Mouse (Mus musculus) neural tube, embryonic 13.5 days (tissue): Measurements from ENCODE around the gene Zscan2. TPM values are rescaled to one million over a fixed set of nuclear protein-coding genes. Genes with fewer than 3 reads are reported as not detected.

Experiments
- ATAC-seq: fragments of 200-750 bp; cut with Nextera tagmentation; 2 replicates; pipeline ENCODE4 v1.8.0; 2017; ENCODE audit warnings: low read depth, mild to moderate bottlenecking, moderate TSS enrichment, moderate library complexity
- H3K27ac ChIP-seq: fragments of 300-500 bp; sonication (generic); replicated peaks from 2 replicates; pipeline ENCODE4 v1.5.1; 2015; ENCODE audit warnings: moderate library complexity, mild to moderate bottlenecking, inconsistent platforms
- H3K27me3 ChIP-seq: fragments of 300-500 bp; sonication (generic); 2 replicates; pipeline ENCODE4 v1.6.1; 2015; ENCODE audit warnings: mild to moderate bottlenecking, inconsistent platforms
- H3K36me3 ChIP-seq: fragments of 300-500 bp; sonication (generic); 2 replicates; pipeline ENCODE4 v1.6.1; 2015; ENCODE audit warnings: mild to moderate bottlenecking, inconsistent platforms
- H3K4me1 ChIP-seq: fragments of 300-500 bp; sonication (generic); replicated peaks from 2 replicates; pipeline ENCODE4 v1.6.1; 2015; ENCODE audit warnings: inconsistent platforms
- H3K4me2 ChIP-seq: fragments of 300-500 bp; sonication (generic); 2 replicates; pipeline ENCODE4 v1.6.1; 2015; ENCODE audit warnings: inconsistent platforms, mild to moderate bottlenecking, moderate library complexity
- H3K4me3 ChIP-seq: fragments of 300-500 bp; sonication (generic); 2 replicates; pipeline ENCODE4 v1.5.1; 2015; ENCODE audit warnings: mild to moderate bottlenecking, inconsistent platforms
- H3K9ac ChIP-seq: fragments of 300-500 bp; sonication (generic); 2 replicates; pipeline ENCODE4 v1.6.1; 2015; ENCODE audit warnings: moderate library complexity, mild to moderate bottlenecking, inconsistent platforms
- H3K9me3 ChIP-seq: fragments of 300-500 bp; sonication (generic); 2 replicates; pipeline ENCODE4 v1.6.1; 2016; ENCODE audit warnings: inconsistent platforms
- WGBS: fragments of 180-500 bp; shearing (Covaris S2); methylation state at CpG from one replicate; pipeline ENCODE4 v1.1.7; 2015; 5-methylcytosine and 5-hydroxymethylcytosine counted together
- polyA plus RNA-seq: library from polyadenylated mRNA; unstranded; fragments of >200 nt; fragmentation: Nextera tagmentation; extraction: Ambion mirVana; gene quantifications from 2 replicates; pipeline ENCODE4 v1.2.1, GENCODE M21; 2015

Zscan2 gene
- polyA plus RNA-seq, 1 experiment from 2014 or later = 5.3 TPM

DNA sequence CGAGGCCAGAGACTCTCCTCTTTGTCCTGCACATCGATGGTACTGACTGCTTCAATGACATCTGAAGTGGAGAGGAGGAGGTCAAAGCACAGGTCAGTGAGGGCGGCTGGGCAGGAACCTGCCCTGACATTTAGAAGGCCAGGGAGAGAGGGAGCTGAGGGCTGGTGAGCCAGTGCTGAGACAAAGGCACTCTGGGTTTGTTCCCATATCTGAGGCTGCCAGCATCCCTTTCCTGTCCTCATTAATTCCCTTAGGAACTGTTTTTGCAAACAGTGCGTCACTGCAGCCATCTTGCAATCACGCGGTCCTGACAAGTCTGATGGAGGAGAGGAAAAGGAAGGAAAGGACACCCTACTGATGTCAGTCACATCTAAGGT is 33.0 kb downstream of the Zscan2 start:
- H3K4me3 ChIP-seq = no peak overlapping the region
- peaks cover 12% of the 10 kb centered on the region for H3K4me1 ChIP-seq
- no peak overlapping the region for H3K4me2 ChIP-seq
- H3K27me3 ChIP-seq = no peaks in the 10 kb centered on the region
- H3K36me3 ChIP-seq = peaks cover 84% of the 10 kb centered on the region
- ATAC-seq = no peak
- H3K9ac ChIP-seq = no peak overlapping the region
- WGBS = 80% methylated on average over 6 of the region's 6 CpGs
- no peaks in the 10 kb centered on the region for H3K9me3 ChIP-seq
- H3K27ac ChIP-seq = peak overlapping the region; percentile 23; the same call in 1 of the 2 replicates

GRCm38 (mm10) chr7:80894196-80894595 is 33.5 kb downstream of the Zscan2 start:
- H3K4me1 ChIP-seq = peaks cover 7% of the 10 kb centered on the region
- WGBS = 87% methylated on average over 7 of the region's 7 CpGs
- H3K9me3 ChIP-seq = no peaks in the 10 kb centered on the region
- 0 out of 2 replicates have a peak overlapping the region, but pooled peaks have one; percentile 23 for H3K27ac ChIP-seq
- H3K9ac ChIP-seq = no peak overlapping the region
- no peak overlapping the region for H3K4me2 ChIP-seq
- peaks cover 83% of the 10 kb centered on the region for H3K36me3 ChIP-seq
- ATAC-seq = no peak
- H3K27me3 ChIP-seq = no peaks in the 10 kb centered on the region
- no peak overlapping the region for H3K4me3 ChIP-seq

DNA sequence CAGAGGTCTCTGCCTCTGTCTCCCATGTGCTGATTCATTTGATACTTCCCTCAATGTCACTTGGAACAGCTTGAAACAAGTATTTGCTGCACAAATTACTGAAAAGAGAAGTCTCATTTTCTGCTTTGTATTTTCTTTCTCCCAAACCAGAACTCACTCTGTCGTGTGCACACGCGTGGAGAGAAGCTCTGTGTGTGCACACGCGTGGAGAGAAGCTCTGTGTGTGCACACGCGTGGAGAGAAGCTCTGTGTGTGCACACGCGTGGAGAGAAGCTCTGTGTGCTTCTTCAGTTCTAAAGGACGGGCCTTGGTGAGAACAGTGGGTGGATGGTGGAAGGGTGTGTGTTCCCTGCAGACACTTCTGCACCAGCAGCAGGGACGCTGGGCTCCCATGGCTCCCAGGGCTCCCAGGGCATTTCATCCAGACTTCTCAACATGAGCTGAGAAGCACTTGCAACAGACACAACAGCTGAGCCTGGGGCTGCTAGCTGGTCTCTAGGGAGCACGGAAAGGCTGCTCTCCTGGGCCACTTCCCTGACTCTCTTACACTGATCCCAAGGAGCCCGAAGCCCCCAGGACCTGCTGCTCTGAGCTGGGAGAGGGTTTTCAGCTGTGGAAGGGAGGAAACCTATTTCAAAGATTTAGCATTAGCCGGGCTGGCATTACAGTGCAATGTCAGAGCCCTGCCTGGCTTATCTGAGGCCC is 34.2 kb downstream of the Zscan2 start:
- Histone ChIP-seq H3K4me3 (no peak overlapping the region), H3K9ac (no peak overlapping the region), H3K4me2 (no peak overlapping the region), H3K27me3 (no peaks in the 10 kb centered on the region), H3K36me3 (peaks cover 76% of the 10 kb centered on the region), H3K9me3 (no peaks in the 10 kb centered on the region), H3K27ac (no peak overlapping the region), H3K4me1 (peaks cover 4% of the 10 kb centered on the region)
- WGBS = 93% methylated on average over 14 of the region's 14 CpGs
- ATAC-seq = no peak

DNA sequence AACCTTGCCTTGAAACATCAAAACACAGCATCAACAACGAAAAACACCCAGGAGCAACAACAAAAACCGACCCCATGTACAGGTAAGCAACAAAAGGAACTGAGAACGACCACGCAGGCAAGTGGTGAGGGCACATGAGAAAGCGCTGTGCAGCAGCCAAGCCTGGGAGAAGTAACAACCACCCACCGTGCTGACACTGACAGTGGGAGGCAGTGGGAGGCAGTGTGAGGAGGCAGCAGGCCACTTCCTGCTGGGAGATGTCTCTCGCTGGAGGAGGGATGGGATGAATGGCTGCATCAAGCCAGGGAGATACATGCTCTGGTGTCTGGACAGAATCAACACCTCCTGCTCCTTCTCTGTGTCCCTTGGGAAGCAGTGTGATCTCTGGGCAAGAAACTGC is 36.4 kb downstream of the Zscan2 start:
- H3K4me3 ChIP-seq = no peak overlapping the region
- WGBS = 92% methylated on average over 7 of the region's 7 CpGs

GRCm38 (mm10) chr7:80897721-80898120 is 37.0 kb downstream of the Zscan2 start:
- no peaks in the 10 kb centered on the region for H3K27me3 ChIP-seq
- ATAC-seq = no peak
- WGBS = 89% methylated on average over 4 of the region's 4 CpGs
- peaks cover 56% of the 10 kb centered on the region for H3K36me3 ChIP-seq
- no peak overlapping the region for H3K4me3 ChIP-seq
- H3K27ac ChIP-seq = no peak overlapping the region
- H3K9ac ChIP-seq = no peak overlapping the region
- no peak overlapping the region for H3K4me2 ChIP-seq
- no peaks in the 10 kb centered on the region for H3K9me3 ChIP-seq
- peaks cover 22% of the 10 kb centered on the region for H3K4me1 ChIP-seq

More for the DNA sequence above, 36.4 kb downstream of the Zscan2 start:
- ATAC-seq = no peak
- Histone ChIP-seq H3K36me3 (peaks cover 58% of the 10 kb centered on the region), H3K9me3 (no peaks in the 10 kb centered on the region), H3K4me1 (peaks cover 20% of the 10 kb centered on the region), H3K27me3 (no peaks in the 10 kb centered on the region), H3K4me2 (no peak overlapping the region), H3K9ac (no peak overlapping the region), H3K27ac (no peak overlapping the region)

DNA sequence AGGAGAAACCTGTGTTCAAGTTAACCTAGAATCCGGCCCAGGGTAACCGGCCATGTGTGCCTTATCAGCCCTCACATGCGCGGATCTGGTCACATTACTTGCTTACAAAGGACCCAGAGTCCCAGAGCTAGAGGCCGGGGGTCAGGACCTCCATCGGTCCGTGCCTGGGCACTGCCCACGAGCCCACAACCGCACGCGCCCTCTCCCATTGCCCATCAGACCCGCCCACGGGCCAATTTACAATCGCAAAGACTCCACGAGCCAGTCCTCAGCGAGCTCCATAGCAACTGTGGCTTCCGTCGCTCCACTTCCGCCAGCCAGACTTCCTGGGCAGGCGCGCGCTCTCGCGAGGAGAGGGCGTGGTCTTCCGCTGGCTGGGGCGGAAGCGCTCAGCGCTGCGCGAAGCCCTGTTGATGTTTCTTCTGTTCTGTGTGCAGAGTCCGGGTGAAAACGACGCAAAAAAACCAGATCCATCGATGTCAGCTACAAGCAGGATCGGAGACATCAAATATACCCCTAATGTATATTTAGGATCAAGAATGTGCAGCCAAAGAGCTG is 40.3 kb downstream of the Zscan2 start, which contains the start of gene Wdr73:
Gene Wdr73 (minus strand): TSS at position 326 of the 558 bp plus-strand sequence.
- H3K4me3 ChIP-seq = peak within 1 kb of the TSS; percentile 81
- ATAC-seq = peak; percentile 94
- H3K27me3 ChIP-seq = no peaks in the 10 kb centered on the region
- peak within 1 kb of the TSS; percentile 79 for H3K9ac ChIP-seq
- H3K36me3 ChIP-seq = peaks cover 42% of the 10 kb centered on the region
- no peaks in the 10 kb centered on the region for H3K9me3 ChIP-seq
- H3K4me2 ChIP-seq = peak within 1 kb of the TSS; percentile 97
- WGBS = under 1% methylated on average over 36 of the region's 36 CpGs
- H3K27ac ChIP-seq = peak within 1 kb of the TSS; percentile 84
- H3K4me1 ChIP-seq = peaks cover 37% of the 10 kb centered on the region

- WGBS = 36% methylated on average over 15 of the region's 15 CpGs
- Histone ChIP-seq H3K27ac (peak overlapping the region; percentile 84), H3K4me1 (peaks cover 37% of the 10 kb centered on the region), H3K4me3 (peak overlapping the region; percentile 81), H3K9me3 (no peaks in the 10 kb centered on the region), H3K36me3 (peaks cover 40% of the 10 kb centered on the region), H3K9ac (peak overlapping the region; percentile 79), H3K27me3 (no peaks in the 10 kb centered on the region), H3K4me2 (peak overlapping the region; percentile 97)
- peak; percentile 45 for ATAC-seq
Measured at GRCm38 (mm10) chr7:80901541-80902274, 41.0 kb downstream of the Zscan2 start.

DNA sequence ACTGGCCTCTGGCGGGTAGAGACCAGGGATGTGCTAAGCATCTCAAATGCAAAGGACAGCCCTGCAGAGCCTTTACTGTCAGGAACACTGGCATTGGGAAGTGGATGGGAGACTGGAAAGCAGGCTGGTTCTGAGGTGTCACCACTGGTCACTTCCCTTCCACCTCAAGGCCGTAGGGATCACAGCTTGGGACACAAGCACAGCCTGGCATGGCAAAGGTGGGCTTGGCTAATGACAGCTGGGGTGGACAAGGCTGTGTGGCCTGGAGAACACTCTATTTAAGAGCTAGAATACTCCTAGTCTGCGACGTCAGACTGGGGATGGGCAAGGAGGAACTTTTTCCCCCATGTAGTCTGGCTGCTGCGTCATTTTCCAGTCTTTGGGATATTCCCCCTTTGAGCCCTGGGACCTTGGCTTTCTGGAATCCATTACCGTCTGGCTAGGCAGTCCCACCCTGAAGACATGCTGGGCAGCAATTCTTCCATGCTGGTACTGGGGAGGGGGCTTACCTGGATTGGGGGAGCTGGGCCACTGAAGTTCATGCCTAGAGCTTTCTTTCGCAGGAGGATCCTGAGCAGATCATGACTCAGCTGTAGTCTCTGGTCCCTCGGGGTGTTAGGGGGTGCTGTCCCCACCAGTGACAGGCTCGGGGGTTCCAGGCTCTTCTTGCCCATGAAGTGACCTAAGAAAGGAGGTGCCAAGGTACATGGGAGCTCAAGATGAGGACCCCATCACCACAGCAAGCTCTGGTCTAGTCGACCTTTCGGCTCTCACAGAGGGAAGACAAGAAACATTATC is 43.1 kb downstream of the Zscan2 start:
- H3K9me3 ChIP-seq = no peaks in the 10 kb centered on the region
- peaks cover 37% of the 10 kb centered on the region for H3K4me1 ChIP-seq
- peak overlapping the region; percentile 75 for H3K9ac ChIP-seq
- WGBS = 90% methylated on average over 11 of the region's 11 CpGs
- ATAC-seq = no peak
- no peak overlapping the region for H3K4me2 ChIP-seq
- H3K36me3 ChIP-seq = peaks cover 37% of the 10 kb centered on the region
- no peak overlapping the region for H3K4me3 ChIP-seq
- no peaks in the 10 kb centered on the region for H3K27me3 ChIP-seq
- H3K27ac ChIP-seq = no peak overlapping the region

GRCm38 (mm10) chr7:80904921-80905515 is 44.3 kb downstream of the Zscan2 start, which contains the start of gene Nmb:
Gene Nmb (minus strand): TSS chr7:80905076.
- peak; percentile 44 for ATAC-seq
- 4% methylated on average over 19 of the region's 19 CpGs for WGBS
- peak within 1 kb of the TSS; percentile 9 for H3K27ac ChIP-seq

GRCm38 (mm10) chr7:80911053-80911452 is 50.3 kb downstream of the Zscan2 start:
- H3K36me3 ChIP-seq = peaks cover 81% of the 10 kb centered on the region
- H3K4me3 ChIP-seq = no peak overlapping the region
- H3K27ac ChIP-seq = no peak overlapping the region
- H3K4me1 ChIP-seq = no peaks in the 10 kb centered on the region
- no peaks in the 10 kb centered on the region for H3K9me3 ChIP-seq
- no peak overlapping the region for H3K9ac ChIP-seq
- H3K27me3 ChIP-seq = no peaks in the 10 kb centered on the region
- no peak overlapping the region for H3K4me2 ChIP-seq
- ATAC-seq = no peak
- WGBS = 87% methylated on average over 7 of the region's 7 CpGs

More at GRCm38 (mm10) chr7:80904921-80905515, 44.3 kb downstream of the Zscan2 start, which contains the start of gene Nmb:
- H3K9ac ChIP-seq = peak within 1 kb of the TSS; percentile 75
- H3K27me3 ChIP-seq = no peaks in the 10 kb centered on the region
- peaks cover 32% of the 10 kb centered on the region for H3K4me1 ChIP-seq
- H3K9me3 ChIP-seq = no peaks in the 10 kb centered on the region
- H3K36me3 ChIP-seq = peaks cover 47% of the 10 kb centered on the region
- peak within 1 kb of the TSS; percentile 41 for H3K4me3 ChIP-seq
- H3K4me2 ChIP-seq = peak within 1 kb of the TSS; percentile 79

GRCm38 (mm10) chr7:80912496-80912895 is 51.8 kb downstream of the Zscan2 start:
- Histone ChIP-seq H3K36me3 (peaks cover 83% of the 10 kb centered on the region), H3K4me3 (no peak overlapping the region), H3K27ac (no peak overlapping the region), H3K4me1 (no peaks in the 10 kb centered on the region), H3K9ac (no peak overlapping the region), H3K4me2 (no peak overlapping the region), H3K9me3 (no peaks in the 10 kb centered on the region), H3K27me3 (no peaks in the 10 kb centered on the region)
- WGBS = 90% methylated on average over 8 of the region's 8 CpGs
- ATAC-seq = no peak
